Mouse (Mus musculus): ENCODE data around the gene Asgr1.

DNA sequence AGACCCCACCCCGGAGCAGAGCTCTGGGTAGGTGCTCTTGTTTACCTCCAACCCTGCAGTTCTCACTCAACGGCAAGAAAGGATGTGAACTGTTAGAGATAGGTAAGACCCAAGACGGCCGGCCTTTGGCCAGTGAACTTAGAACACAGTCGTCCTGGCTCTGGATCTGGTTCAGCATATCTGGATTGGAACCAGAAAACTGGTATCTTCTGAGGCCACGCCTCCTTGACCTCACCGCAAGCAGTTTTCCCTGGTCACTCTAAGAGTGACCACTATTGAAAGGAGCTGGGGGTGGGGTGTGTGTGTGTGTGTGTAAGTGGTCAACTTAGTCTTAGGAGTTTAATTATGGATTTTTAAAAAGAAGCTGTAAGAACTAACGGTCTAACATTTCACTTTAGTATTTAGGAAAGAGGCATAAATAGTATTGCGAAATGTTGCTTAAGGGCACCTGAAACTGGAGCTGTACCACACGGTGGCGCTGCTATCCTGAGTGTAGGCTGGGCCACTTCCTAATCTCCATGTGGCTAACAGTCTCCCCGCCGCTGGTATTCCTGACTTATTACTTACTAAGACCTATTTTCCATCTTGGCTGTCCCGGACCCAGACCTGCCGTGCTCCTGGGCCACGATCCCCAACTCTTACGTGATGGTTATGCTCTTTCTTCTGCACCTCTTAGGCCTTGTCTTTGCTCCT, 20.6 kb downstream of the Asgr1 start:
- TF ChIP-seq SRF (IDR thresholded peaks at IDR 0.05; ENCODE audit: control insufficient read depth, insufficient read length, low read depth) (no peak), POLR2A (IDR thresholded peaks at IDR 0.05; ENCODE audit: insufficient read length, low read depth) (no peak), USF1 (IDR thresholded peaks at IDR 0.05; ENCODE audit: low read depth) (no peak), MAX (IDR thresholded peaks at IDR 0.05; ENCODE audit: low read depth) (no peak), E2F4 (IDR thresholded peaks at IDR 0.05; ENCODE audit: insufficient read depth) (no peak)
